Mouse (Mus musculus) megakaryocyte, adult 5-6 weeks (primary cell): ENCODE measurements around the gene 1700029F12Rik. TPM values are rescaled to one million over a fixed set of nuclear protein-coding genes. Genes with fewer than 3 reads are reported as not detected.
A peak's percentile ranks its signal among the peaks of the same experiment; 100 is the strongest.
"Not testable (repeated sequence)": the region's sequence is repeated elsewhere in the genome, so short reads cannot be mapped to it uniquely, and the experiment has no call there.

Source experiments
- ATAC-seq: 2 replicates; pipeline ENCODE4 v1.8.0; 2016; ENCODE audit warnings: mild to moderate bottlenecking, inconsistent platforms; ENCODE audit not compliant: poor library complexity, severe bottlenecking
- total RNA-seq, 2 experiments: library from RNA; stranded (forward) in 1 of 2; stranded (reverse) in 1 of 2; fragments of 153-499, 151-499 nt in 1 of 2; fragments of 221-1000, 200-1000 nt in 1 of 2; gene quantifications; 2 replicates each; pipeline versions ENCODE4 v1.2.3 to v1.2.4; 2015 to 2017

1700029F12Rik gene
- total RNA-seq (2015) (not detected in 2 replicates), total RNA-seq (2017) (not detected in 2 replicates)

- no peak for ATAC-seq
These were observed at the start of gene 1700029F12Rik for GRCm38 (mm10) chr13:97034262-97034661. Gene 1700029F12Rik (minus strand): TSS chr13:97034362.

- ATAC-seq, result no peak
These were observed 48.3 kb upstream of the 1700029F12Rik start for GRCm38 (mm10) chr13:97082432-97082831.

GRCm38 (mm10) chr13:97080615-97081014, 46.5 kb upstream of the 1700029F12Rik start:
- no peak for ATAC-seq

- ATAC-seq, result no peak
These were observed 46.0 kb upstream of the 1700029F12Rik start for GRCm38 (mm10) chr13:97080201-97080600.

GRCm38 (mm10) chr13:97077556-97077955, 43.4 kb upstream of the 1700029F12Rik start:
- no peak for ATAC-seq

GRCm38 (mm10) chr13:97073497-97073896, 39.3 kb upstream of the 1700029F12Rik start:
- ATAC-seq, result no peak

GRCm38 (mm10) chr13:97071626-97072241, 37.6 kb upstream of the 1700029F12Rik start:
- ATAC-seq, result no peak

- no peak for ATAC-seq
These were observed 36.9 kb upstream of the 1700029F12Rik start for GRCm38 (mm10) chr13:97070931-97071625.

- no peak for ATAC-seq
These were observed 34.0 kb upstream of the 1700029F12Rik start for GRCm38 (mm10) chr13:97068151-97068550.

GRCm38 (mm10) chr13:97067691-97068090, 33.5 kb upstream of the 1700029F12Rik start:
- no peak for ATAC-seq

- no peak for ATAC-seq
These were observed 32.7 kb upstream of the 1700029F12Rik start, which contains the start of gene Fam169a for GRCm38 (mm10) chr13:97066649-97067550. Gene Fam169a (plus strand): TSS chr13:97067286.

- ATAC-seq, result not testable (repeated sequence)
These were observed 30.9 kb upstream of the 1700029F12Rik start for GRCm38 (mm10) chr13:97064844-97065621.

GRCm38 (mm10) chr13:97064413-97064812, 30.3 kb upstream of the 1700029F12Rik start:
- no peak for ATAC-seq

- ATAC-seq, result no peak
These were observed 29.3 kb upstream of the 1700029F12Rik start for GRCm38 (mm10) chr13:97063431-97063830.

- ATAC-seq, result no peak
These were observed 28.0 kb upstream of the 1700029F12Rik start for GRCm38 (mm10) chr13:97062151-97062550.

GRCm38 (mm10) chr13:97060331-97060730, 26.2 kb upstream of the 1700029F12Rik start:
- no peak for ATAC-seq

- ATAC-seq, result no peak
These were observed 25.6 kb upstream of the 1700029F12Rik start for GRCm38 (mm10) chr13:97059746-97060145.

- no peak for ATAC-seq
These were observed 23.7 kb upstream of the 1700029F12Rik start for GRCm38 (mm10) chr13:97057817-97058216.

GRCm38 (mm10) chr13:97053844-97054243, 19.7 kb upstream of the 1700029F12Rik start:
- no peak for ATAC-seq

- peak; percentile 57; the same call in 1 of the 2 replicates for ATAC-seq
These were observed 18.5 kb upstream of the 1700029F12Rik start for GRCm38 (mm10) chr13:97052667-97053066.
